Mouse (Mus musculus) WW6 (cell line): ENCODE results near the gene Hcrt.

Experiments used
- DNase-seq: peaks from one replicate; pipeline ENCODE4 v3.0.0-alpha.2; 2013; ENCODE audit warnings: low read depth, low spot score

The Hcrt gene

DNA sequence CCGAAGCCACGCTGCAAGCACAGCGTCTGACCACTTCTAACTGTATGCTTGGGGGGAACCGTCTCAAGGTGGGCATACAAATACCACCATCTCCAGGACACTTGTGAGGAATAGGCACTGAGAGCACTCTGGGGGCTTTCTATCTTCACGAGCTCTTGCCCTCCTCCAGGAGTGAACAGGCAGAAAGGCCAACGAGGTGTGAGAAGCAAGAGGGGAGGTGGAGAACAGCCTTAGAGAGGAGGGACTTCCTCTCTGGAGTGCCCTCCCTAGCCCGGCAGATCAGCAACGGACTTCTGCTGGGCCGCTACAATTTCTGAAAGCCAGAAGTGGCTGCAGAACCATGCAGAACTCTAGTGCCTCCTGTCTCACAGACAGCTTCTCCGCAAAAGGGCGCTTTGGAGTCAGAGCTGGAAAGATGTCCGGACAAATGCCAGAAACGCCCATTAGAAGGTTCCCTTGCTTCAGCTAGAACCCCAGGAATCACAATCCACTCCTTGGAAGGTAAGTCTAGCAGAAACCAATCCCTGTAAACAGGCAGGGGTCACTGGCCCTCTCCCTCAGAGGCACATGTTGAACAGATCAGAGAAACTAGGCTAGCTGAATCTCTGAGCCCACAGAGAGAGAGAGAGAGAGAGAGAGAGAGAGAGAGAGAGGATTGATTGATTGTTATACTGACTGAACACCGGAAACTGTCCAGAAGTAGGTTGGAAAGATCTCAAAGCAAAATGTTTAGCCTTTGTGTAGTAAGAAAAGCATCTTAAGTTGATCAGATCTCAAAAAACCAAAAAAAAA lies 26.6 kb downstream of the Hcrt start:
- no peak for DNase-seq

DNA sequence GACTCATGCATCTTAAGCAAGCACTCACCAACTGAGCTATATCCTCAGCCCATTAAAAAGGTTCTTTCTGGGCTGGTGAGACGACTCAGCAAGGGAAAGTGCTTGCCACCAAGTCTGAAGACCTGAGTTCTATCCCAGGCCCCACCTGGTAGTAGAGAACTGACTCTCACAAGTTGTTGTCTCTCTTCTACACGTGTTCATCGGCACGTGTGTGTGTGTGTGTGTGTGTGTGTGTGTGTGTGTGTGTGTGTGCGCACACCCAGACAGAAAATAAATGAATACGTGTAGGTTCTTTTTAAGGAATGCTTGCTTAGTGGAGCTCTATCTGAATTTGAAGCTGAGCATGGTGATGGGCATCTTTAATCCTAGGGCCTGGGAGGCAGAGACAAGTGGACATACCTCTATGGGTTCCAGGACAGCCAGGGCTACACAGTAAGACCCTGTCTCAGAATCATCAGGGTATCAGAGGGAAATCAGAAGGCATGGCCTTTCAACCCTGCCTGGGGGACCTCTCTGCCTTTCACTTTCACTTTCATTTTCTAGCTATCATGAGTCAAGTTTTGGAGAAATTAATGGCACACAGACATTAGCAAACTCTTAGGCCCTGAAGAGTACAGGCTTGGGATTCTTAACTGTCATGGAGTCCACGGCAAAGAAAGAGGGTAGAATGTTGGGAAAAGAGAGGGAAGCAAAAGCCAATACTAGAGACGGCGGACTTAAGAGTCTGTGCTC lies 27.4 kb downstream of the Hcrt start:
- DNase-seq: no peak

DNA sequence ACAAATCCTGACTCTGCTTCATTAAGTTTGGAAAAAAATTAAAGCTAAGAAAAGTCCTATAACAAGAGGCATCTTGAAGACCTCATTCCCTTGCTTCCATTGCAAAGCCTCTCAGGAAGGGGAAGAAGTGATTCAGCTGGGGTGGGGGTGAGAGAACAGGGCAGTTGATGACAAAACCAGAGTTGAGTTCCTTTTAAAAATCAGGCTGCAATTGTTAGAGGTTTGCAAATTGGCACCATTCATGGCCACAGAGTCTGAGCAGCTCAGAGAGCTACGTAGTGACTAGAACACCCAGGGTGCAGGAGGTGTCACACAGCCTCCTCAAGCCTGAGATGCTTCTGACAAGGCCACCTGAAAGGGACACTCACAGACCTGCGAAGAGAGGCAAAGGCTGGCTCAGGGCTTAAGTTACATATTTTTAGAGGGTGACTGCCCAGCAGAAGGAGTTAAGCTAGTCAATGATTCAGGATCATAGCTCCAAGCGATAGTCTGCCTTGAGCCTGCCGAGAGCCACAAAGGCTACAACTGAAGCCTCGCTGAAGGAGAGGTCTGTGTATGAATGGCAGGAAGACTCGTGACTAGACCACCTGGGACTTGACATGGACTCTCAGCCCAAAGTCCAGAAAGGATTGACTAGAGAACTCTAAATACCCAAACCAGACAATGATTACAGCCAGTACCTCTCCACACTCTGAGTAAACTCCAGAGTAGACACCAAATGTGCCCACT lies 32.1 kb downstream of the Hcrt start:
- DNase-seq: no peak

DNA sequence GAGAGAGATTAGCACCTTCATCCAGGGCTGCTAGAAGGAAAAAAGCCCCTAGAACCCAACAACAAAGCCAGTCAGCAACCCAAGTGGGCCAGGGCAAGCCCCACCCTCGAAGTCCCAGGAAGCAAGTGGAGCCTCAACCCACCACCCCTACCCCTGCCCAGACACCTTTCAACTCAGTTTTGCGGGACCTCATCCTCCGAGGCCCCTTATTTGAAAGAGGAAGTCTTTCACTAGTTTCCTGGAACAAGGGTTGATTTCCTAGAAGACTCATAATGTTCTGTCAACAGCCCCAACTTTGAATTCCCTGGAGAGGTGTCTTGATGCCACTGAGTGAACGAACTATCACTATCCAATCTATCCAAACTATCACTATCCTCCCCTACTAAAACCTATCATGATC lies 32.8 kb downstream of the Hcrt start:
- no peak for DNase-seq

DNA sequence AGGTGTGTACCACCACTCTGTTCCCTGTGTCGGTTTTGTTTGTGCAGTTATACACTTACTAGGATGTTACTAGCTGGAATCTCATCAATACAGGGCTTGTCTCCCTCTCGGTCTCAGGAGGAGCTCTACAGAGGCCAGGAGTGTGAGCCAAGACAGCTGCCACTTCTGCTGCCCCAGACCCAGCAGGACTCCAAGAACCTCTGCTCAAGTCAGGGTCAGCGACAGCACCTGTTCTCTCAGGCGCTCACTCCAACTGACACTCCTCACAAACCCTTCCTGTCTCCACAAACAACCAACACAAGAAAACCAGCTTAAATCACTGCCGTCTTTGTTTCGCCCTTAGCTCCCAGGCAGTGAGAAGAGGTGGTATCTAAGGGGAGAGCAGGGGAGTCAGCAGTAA lies 34.1 kb downstream of the Hcrt start:
- DNase-seq: no peak

DNA sequence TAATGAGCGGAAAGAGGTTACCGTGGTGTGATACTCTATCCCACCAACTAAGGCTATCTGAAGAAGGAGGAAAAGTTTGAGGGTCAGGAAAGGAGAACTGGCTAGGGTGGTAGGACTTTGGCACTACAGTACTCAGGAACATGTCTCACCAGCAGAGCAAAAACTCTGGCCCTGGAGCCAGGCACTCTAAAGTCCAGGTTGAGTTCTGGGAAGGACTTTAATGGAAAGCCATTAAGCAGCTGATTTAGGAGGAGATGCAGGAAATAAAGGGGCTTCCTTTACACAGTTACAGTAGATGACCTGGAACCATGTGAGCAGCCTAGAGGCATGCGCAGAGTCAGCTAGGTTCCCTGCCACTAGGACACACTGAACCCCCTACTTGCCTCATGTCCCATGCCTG lies 35.5 kb downstream of the Hcrt start:
- DNase-seq: no peak

DNA sequence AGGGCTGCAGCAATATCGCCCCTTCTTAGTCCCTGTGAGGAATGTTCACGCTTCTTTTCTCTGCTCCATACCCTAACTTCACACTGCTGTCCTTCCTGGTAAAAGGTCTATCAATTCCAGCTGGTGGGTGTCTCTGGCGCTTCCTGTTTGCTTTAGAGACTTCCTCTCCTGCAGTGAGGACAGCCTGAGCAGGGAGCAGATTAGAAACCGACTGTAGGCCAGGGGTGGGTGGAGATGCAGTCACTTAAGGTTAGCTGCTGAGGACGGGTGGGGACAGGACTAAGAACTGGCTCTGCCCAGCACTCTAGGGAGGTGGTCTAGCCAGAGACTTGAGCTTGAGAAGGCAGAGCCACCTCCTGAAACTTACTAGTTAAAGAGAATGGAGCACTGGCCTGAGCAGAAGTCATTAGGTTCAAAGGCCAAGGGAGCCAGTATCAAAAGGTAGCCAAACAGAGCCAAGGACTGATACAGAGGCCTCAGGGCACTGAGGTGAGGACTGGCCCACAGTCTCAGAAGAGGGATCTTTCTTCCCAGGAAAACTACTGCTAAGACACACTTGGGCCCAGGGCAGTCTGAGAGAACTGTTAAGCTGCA lies 37.7 kb downstream of the Hcrt start:
- no peak for DNase-seq

DNA sequence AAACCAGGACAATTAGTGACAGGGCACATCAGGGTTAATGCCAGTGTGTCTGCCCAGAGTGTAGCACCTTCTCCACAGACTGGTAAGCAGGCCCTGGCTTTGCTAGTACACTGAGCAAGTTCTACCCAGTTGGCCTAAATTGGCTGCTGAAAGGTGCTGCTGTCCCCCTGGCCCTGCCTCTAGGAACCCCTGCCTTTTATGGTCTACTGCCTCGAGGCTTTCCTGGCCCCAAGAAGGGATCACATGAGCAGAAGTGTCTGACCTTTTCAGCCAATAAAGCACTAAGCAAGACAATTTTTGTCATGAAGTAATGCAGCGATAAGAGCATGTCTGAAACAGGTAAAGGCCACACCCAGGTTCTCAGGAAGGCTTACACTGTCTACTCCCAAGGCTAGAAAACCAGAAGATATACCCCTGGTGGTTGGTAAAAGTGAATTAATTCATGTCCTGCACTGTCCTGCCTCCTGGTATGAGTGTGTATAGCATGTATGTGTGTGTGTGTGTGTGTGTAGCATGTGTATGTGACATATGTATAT lies 40.2 kb downstream of the Hcrt start:
- DNase-seq: no peak

DNA sequence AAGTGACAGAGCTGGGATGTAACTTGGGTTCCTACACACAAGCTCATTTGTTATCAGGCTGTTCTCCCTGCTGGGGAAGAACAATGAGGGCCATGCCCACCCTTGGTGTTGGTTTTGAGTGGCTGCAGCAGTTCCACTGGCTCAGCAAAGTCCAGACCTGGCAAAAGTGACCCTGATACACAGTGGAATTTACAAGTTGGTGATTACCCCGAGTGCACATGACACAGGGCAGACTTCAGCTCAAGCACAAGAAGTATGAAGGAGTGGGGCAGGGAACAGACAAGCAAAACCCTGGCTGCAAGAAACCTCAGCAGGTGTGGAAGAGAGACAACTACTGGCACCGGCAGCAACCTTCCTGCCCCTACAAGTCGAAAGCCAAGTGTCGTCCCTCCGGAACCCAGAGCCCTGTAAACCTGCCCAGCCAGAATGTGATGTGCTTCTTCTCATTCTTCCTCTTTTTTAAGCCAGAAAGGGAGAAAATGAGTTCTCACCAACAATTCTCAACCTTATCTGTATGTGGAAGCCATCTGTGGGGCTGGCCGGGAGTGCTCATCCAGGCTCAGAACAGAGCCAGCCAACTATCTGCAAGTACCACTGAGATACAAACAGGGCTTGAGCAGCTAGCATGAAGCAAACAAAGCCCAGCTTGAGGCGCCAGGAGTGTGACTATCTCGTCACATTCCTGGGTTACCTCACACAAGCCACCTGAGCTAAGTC lies 40.8 kb downstream of the Hcrt start:
- DNase-seq: no peak

DNA sequence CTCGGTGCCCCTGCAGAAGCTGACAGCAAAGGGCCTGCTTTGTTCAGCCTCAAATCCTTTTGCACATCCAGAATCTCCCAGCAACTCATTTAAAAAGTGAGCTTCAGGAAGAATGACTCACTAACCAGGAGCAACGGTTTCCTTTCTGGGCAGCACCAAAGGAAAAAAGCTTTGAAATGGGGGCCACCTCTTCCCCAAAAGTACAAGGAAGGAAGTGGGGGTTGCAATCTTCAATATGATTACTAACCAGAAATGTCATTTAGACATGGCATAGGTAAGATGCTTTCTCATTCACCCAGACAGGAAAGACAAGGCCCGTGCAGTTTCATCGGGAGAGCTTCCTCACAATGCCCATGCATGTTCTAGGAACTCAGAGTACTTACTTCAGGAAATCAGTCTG lies 41.5 kb downstream of the Hcrt start:
- DNase-seq: no peak

DNA sequence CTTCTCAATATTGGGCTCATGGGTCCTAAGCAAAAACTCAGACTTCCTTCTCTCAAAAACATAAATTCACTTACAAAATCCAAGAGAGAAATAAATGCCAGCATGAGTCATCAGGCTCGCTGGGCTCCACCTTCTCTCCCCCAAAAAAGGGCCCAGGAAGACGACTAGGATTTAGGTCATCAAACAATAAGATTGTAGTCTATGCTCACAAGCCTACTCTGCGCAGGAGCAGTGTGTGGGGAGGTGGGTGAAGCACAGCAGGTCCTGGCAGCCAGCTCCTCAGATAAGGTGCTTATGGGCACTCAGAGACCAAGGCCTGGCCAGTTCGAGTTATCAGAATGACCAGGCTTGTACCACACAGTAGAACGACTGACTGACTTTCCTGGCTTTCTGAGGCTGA lies 42.4 kb downstream of the Hcrt start:
- DNase-seq: no peak

DNA sequence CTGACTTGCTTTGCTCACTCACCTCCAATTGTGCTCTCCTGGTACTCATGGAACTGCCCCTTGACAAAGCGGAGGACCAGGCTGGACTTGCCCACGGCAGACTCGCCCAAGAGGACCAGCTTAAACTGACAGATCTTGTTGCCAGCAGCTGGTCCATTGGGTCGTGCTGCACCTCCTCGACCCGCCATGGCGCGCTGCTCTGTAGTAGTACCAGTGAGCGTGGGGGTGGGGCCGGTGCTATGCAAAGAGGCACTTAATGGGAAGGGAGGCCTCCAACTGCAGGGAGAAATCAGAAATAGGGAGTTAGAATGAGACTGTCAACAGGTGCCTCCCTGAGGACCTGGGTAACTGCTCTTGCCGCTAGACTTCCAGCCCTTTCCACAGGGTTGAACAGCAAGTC lies 42.8 kb downstream of the Hcrt start:
- no peak for DNase-seq

DNA sequence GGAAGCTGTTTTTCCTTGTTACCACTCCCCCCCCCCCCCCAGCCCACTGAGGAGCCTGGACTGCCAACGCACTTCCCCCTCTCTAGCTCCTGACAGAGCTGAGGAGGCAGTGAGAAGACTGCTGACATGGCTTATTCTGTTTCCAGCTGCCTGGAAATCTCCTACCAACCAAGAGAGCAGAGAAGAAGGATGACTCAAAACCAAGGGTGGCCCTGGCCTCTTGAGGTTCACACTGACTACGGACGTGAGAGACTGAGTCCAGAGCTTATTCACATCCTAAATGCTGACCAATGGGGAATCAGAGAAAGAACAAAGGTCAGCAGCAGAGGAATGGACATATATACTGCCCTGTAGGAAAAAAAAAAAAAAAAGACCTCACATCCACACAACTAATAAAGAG lies 43.4 kb downstream of the Hcrt start:
- DNase-seq: no peak

DNA sequence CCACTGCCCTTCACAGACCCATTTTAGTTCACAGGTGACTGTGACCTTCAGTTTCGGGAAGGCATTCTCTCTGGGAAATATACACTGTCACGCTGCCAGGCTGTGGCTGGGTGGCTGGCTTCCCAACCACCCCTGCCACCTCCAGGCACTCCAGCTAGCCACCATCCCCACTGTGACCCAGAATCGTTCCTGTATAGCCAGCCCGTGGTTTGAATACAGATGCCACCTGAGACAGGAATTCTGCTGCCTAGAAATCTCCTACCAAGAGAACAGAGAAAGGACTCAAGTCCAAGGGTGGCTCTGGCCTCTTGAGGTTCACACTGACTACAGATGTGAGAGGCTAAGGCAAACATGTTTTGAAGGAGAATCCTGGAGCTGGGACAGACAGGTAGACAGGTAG lies 43.9 kb downstream of the Hcrt start:
- no peak for DNase-seq

DNA sequence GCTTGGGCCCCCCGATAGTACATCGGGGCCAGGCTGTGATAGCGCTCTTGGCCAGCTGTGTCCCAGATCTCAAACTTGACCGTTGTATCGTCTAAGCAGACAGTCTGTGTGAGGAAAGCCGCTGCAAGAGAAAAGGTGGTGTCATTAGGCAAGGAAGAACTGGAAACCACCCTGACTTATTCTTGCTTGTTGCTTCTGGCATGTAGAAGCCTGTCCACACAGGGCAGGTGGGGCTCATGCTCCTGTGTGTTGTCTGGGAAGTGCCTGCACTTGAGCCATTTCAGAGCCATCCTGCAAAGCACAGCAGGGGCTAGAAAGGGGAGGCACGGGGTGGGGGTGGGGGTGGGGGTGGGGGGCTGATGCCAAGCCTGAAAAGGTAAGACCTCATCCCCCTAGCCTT lies 44.3 kb downstream of the Hcrt start:
- DNase-seq: no peak

DNA sequence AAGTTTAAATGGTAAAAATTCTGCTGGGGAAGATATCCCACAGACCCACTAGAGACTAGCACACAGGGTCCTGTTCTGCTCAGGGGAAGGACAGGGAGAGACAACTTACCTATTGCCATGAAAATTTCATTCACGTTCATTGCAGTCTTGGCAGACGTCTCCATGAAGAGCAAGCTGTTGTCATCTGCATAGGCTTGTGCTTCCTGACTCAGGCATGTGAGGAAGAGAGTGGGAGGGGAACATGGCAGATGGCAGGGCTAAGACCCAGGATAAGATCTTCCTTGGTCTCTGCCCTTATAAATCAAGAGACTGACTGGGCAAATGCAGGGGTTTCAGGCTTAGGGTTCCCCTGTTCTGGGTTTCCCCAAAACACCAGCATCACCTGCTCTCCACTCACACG lies 46.1 kb downstream of the Hcrt start:
- no peak for DNase-seq

DNA sequence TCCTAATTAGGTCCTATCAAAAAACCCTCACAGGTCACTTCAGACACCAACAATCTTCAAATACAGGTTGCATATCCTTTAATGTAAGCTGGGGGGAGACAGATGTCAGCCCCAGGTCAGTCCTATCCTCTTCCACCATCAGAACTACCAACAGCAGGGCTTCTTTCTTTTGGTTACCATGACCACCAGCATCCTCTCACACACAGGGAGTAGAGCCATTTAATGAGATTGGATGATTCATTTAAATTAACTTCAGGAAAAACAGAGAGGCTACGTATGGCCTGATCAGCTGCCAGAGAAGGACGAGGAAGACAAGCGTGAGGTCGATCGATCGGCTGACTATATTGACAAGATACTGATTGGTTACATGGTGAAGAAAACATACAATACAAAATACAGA lies 47.8 kb downstream of the Hcrt start:
- DNase-seq: no peak

DNA sequence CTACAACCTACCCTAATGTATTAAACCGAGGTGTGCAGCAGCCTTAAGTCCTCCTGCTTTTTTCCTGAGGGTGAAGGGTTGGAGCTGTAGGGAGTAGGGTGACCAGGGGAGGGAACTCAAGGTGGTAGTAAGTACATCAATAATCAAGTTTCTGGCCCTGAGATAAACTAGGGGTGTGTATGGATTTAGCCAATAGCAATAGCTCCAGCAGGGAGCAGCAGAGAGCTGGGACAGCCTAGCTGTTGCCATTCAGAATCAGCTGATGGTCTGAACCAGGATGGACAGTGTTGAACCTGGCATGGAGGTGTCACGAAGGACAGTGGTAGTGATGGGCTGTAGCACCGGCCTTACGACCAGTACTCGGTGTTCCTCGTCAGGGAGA lies 48.2 kb downstream of the Hcrt start:
- DNase-seq: no peak

DNA sequence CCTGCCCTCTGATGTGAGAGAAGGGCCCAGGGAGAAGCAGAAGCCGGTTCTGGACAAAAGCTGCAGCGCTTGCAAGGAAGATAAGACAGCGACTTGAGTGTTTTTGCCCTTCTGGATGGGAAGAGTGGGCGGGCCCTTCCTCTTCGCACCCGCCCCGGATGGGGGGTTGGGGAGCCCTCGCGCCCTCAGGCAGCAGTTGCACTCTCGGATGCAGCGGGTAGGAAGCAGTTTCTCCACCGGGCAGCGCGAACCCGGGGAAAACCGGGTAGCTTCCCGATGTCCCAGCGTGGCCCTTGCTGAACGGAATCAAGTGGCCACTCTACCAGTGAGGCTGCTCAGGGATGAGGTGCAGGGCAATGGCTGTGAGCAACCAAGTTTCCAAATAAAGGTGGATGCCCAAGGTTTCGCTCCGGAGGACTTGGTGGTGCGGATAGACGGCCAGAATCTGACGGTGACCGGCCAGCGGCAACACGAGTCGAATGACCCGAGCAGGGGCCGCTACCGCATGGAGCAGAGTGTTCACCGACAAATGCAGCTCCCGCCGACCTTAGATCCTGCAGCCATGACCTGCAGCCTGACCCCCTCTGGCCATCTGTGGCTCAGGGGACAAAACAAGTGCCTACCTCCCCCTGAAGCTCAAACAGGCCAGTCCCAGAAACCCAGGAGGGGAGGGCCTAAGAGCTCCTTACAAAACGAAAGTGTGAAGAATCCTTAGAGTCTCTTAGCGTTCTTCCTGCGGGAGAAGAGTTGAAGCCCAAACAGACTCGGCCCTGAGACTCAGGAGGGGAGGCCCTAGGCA lies 48.8 kb downstream of the Hcrt start, which contains the start of gene Hspb9:
Hspb9 (plus strand) TSS at position 116 of the 799 bp plus-strand sequence.
- DNase-seq: peak; percentile 71

DNA sequence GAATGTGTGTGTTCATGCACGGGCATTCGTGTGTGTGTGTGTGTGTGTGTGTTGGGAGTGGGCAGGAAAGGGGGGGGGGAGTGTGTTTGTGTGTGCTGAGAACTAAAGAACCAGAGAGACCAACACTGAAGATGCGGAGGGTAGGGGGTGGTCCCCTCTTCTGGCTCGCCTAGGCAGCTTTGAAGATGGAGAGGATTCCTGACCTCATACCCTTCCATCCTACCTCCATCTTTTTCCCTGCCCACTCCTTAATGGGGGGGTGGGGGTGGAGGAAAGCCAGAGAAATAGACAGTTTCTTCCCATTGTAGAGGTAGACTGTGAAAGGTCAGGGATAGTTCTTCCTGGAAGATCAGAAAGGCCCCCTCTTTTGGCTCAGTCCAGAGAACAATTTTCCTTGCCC lies 49.6 kb downstream of the Hcrt start:
- no peak for DNase-seq
